Mouse (Mus musculus) lung, adult 2 months (tissue): ENCODE results near the gene Lmntd1.

Experiments used
- CTCF ChIP-seq: fragments of 200-500 bp; IDR thresholded peaks from 2 replicates; pipeline ENCODE4 v1.5.1; 2011; ENCODE audit warnings: mild to moderate bottlenecking, low read length, control low read depth; ENCODE audit not compliant: insufficient read depth
- POLR2A ChIP-seq: fragments of 200-500 bp; IDR thresholded peaks from 2 replicates; pipeline ENCODE4 v1.6.1; 2011; ENCODE audit warnings: low read depth, mild to moderate bottlenecking, control low read depth, low read length, borderline replicate concordance; ENCODE audit errors: extremely low read depth

- TF ChIP-seq CTCF = no peak
- no peak for TF ChIP-seq POLR2A
Measured at GRCm38 (mm10) chr6:145634454-145634853, 20.3 kb upstream of the Lmntd1 start.
